Mouse (Mus musculus): ENCODE data around the gene Gpr155. TPM values are rescaled to one million over a fixed set of nuclear protein-coding genes. Genes with fewer than 3 reads are reported as not detected.

Gene Gpr155
- total and polyA plus RNA-seq, 3 experiments = 0.23 to 0.99 TPM; not detected in 1

- no peak overlapping the region for H3K27ac ChIP-seq (ENCODE audit: control insufficient read depth, low read depth, low read length)
Observed at GRCm38 (mm10) chr2:73322991-73323390, 63.4 kb downstream of the Gpr155 start.

GRCm38 (mm10) chr2:73319218-73319617, 67.2 kb downstream of the Gpr155 start:
- Histone ChIP-seq H3K27me3 (ENCODE audit: control insufficient read depth in 1 of 2, insufficient read depth in 2 of 2, low read length in 2 of 2) (no peaks in the 10 kb centered on the region), H3K4me1 (ENCODE audit: control insufficient read depth in 1 of 2, insufficient read depth in 2 of 2, low read length in 2 of 2) (no peaks in the 10 kb centered on the region; a peak in 1 of 4 replicates), H3K79me2 (ENCODE audit: control insufficient read depth, insufficient read depth, low read length, poor library complexity) (no peaks in the 10 kb centered on the region), H3K9me3 (replicated peaks; ENCODE audit: insufficient read depth, low read length) (no peaks in the 10 kb centered on the region), H3K27ac (ENCODE audit: control insufficient read depth, low read depth, low read length) (no peak overlapping the region), H3K36me3 (ENCODE audit: control insufficient read depth in 1 of 2, insufficient read depth in 2 of 2, low read length in 2 of 2) (peaks cover 0 to 3% of the 10 kb centered on the region in 2 experiments; a peak in 2 of 4 replicates), H3K4me3 (ENCODE audit: control insufficient read depth in 1 of 2, insufficient read depth in 1 of 2, low read depth in 2 of 2, low read length in 2 of 2) (no peak overlapping the region), H3K9ac (ENCODE audit: control insufficient read depth, low read depth, low read length, poor library complexity, severe bottlenecking) (no peak overlapping the region)
- TF ChIP-seq MYC (IDR thresholded peaks at IDR 0.05; ENCODE audit: low read depth, low read length) = no peak
- no peak for TF ChIP-seq POLR2AphosphoS5 (IDR thresholded peaks at IDR 0.05; ENCODE audit: borderline replicate concordance, low read depth, low read length)
- no peak for TF ChIP-seq MAX (IDR thresholded peaks at IDR 0.05; ENCODE audit: low read length)
- no peak for TF ChIP-seq E2F4 (IDR thresholded peaks at IDR 0.05; ENCODE audit: borderline replicate concordance, low read depth, low read length)
- TF ChIP-seq USF2 (IDR thresholded peaks at IDR 0.05; ENCODE audit: borderline replicate concordance in 1 of 2, insufficient read depth in 1 of 2, low read depth in 1 of 2, low read length in 2 of 2) = no peak
- TF ChIP-seq POLR2A (IDR thresholded peaks at IDR 0.05; ENCODE audit: control insufficient read depth in 1 of 2, insufficient read depth in 1 of 2, low read depth in 1 of 2, low read length in 2 of 2, poor library complexity in 1 of 2) = no peak
- no peak for TF ChIP-seq KAT2A (conservative IDR thresholded peaks at IDR 0.05; ENCODE audit: low read depth, low read length)
- no peak for TF ChIP-seq HCFC1 (IDR thresholded peaks at IDR 0.05; ENCODE audit: low read depth, low read length)
- no peak for TF ChIP-seq POLR2AphosphoS2 (IDR thresholded peaks at IDR 0.05; ENCODE audit: low read length)
- no peak for TF ChIP-seq EP300 (IDR thresholded peaks at IDR 0.05; ENCODE audit: low read depth in 1 of 2, low read length in 2 of 2)
- TF ChIP-seq NELFE (IDR thresholded peaks at IDR 0.05; ENCODE audit: low read depth, low read length) = no peak
- TF ChIP-seq CTCF (IDR thresholded peaks at IDR 0.05 in 2 of 3, conservative IDR thresholded peaks at IDR 0.05 in 1 of 3; ENCODE audit: control insufficient read depth in 1 of 3, insufficient read depth in 1 of 3, low read depth in 2 of 3, low read length in 3 of 3, poor library complexity in 1 of 3, severe bottlenecking in 1 of 3) = no peak
- no peak for TF ChIP-seq GABPA (IDR thresholded peaks at IDR 0.05; ENCODE audit: low read depth, low read length)
- TF ChIP-seq UBTF (IDR thresholded peaks at IDR 0.05; ENCODE audit: borderline replicate concordance, insufficient read depth, low read depth, low read length) = no peak
- no peak for TF ChIP-seq RCOR1 (IDR thresholded peaks at IDR 0.05; ENCODE audit: low read depth, low read length)
- TF ChIP-seq NRF1 (IDR thresholded peaks at IDR 0.05; ENCODE audit: insufficient read depth, low read depth, low read length, poor library complexity, severe bottlenecking) = no peak
- TF ChIP-seq ETS1 (IDR thresholded peaks at IDR 0.05; ENCODE audit: low read depth, low read length) = no peak
- no peak for DNase-seq (ENCODE audit: low read depth, low spot score)

More at GRCm38 (mm10) chr2:73322991-73323390, 63.4 kb downstream of the Gpr155 start:
- Histone ChIP-seq H3K9ac (ENCODE audit: control insufficient read depth, low read depth, low read length, poor library complexity, severe bottlenecking) (no peak overlapping the region), H3K36me3 (ENCODE audit: control insufficient read depth in 1 of 2, insufficient read depth in 2 of 2, low read length in 2 of 2) (no peaks in the 10 kb centered on the region), H3K27me3 (ENCODE audit: control insufficient read depth in 1 of 2, insufficient read depth in 2 of 2, low read length in 2 of 2) (no peaks in the 10 kb centered on the region), H3K79me2 (ENCODE audit: control insufficient read depth, insufficient read depth, low read length, poor library complexity) (no peaks in the 10 kb centered on the region), H3K9me3 (replicated peaks; ENCODE audit: insufficient read depth, low read length) (no peaks in the 10 kb centered on the region), H3K4me3 (ENCODE audit: control insufficient read depth in 1 of 2, insufficient read depth in 1 of 2, low read depth in 2 of 2, low read length in 2 of 2) (no peak overlapping the region), H3K4me1 (ENCODE audit: control insufficient read depth in 1 of 2, insufficient read depth in 2 of 2, low read length in 2 of 2) (no peaks in the 10 kb centered on the region)
- no peak for DNase-seq (ENCODE audit: low read depth, low spot score)
- TF ChIP-seq EP300 (IDR thresholded peaks at IDR 0.05; ENCODE audit: low read depth in 1 of 2, low read length in 2 of 2) (no peak), TCF12 (IDR thresholded peaks at IDR 0.05; ENCODE audit: low read depth, low read length) (no peak), BHLHE40 (IDR thresholded peaks at IDR 0.05; ENCODE audit: borderline replicate concordance, low read depth, low read length) (no peak), TAL1 (IDR thresholded peaks at IDR 0.05; ENCODE audit: low read length) (no peak), SIN3A (IDR thresholded peaks at IDR 0.05; ENCODE audit: low read length) (no peak)

Measured in MEL (cell line).